Mouse (Mus musculus): ENCODE data around the gene Jarid2.

- TF ChIP-seq CTCF (IDR thresholded peaks at IDR 0.05; ENCODE audit: low read depth) (no peak), EP300 (optimal IDR thresholded peaks at IDR 0.05) (no peak)
Measured at GRCm38 (mm10) chr13:44839866-44840835, 110.9 kb downstream of the Jarid2 start.

All from stomach, postnatal 0 days (tissue).